Mouse (Mus musculus): ENCODE measurements at regions not wholly inside any gene's neighbourhood (a gene's known extent, or its start where the extent isn't known, plus 50 kb on each side); places are given as distances from the start of the nearest gene placed in this dataset.

DNA sequence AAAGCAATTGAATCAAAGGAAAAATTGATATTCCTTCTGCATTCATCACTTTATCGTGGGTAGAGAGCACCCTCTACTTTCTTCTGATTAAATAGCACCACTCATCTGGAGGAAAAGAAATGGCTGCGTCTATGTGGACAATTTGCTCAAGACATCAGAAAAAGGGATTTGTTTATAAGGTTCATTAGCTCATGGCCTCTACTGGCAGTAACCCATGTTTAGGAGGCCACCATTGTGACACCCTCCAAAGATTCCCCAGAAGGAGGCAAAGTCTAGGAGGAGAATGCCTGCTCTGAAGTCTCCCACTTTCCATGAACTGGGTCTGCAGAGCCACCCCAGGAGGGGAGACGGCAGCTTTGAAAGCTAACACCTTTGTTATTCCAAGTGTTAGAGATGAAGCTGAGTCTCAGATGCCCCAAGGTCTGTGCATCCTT is 147.2 kb upstream of the Plscr5 start:
- no peak for DNase-seq (ENCODE audit: low read depth, low spot score)

DNA sequence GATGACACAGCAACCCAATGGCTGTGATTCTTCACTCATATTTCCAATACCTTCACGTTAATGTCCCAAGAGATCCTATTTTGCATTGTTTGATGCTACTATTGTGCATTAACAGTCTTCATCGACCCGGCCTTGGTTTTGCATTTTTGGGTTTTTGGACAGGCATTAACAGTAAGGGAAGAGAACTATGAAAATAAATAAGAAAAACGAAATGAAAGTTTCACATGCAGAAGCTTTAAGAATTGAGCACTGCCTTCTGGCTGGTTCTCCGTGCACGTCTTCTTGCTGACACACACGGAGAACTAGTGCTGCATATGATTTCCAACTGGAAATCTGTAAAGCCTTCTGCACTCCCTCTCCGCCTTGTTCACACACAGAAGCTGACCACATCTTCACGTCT is 148.6 kb upstream of the Plscr5 start:
- DNase-seq (ENCODE audit: low read depth, low spot score): no peak

DNA sequence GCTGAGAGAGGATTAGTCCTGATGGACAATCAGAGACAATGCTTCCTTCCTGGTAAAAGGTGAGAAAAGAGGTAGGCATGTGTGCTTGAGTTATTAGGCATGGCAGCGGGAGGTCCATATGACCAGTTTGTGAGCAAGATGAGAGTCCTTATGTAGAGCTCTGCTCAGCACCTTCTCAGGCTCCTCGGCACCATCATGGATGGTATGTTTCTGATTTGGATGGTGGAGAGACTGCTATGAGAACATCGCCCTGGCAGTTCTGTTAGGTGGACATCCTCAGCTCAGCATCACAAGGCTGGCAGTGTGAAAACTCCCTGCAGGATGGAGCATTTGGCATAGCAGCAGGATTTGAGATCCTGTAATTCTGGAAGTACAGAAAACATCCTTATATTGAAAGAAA is 176.2 kb upstream of the Plscr5 start:
- DNase-seq (ENCODE audit: low read depth, low spot score): no peak

DNA sequence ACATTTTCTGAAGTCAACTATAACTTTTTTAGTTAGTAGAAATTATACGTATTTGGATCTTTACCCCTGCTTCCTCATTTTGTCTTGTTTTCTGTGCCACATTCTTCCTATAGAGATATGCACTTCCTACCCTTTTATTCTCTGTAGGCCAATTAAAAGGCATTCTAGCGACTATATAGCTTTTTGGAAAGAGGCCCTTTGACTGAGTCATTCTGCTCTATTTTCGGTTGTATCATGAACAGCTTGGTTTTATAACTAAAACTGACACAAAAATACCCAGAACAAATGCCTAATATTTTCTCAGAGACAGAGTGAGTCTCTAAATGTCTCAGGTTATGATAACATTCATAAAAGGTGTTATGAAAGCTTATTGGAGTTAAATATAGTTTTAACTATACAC is 176.8 kb upstream of the Plscr5 start:
- DNase-seq (ENCODE audit: low read depth, low spot score): no peak

DNA sequence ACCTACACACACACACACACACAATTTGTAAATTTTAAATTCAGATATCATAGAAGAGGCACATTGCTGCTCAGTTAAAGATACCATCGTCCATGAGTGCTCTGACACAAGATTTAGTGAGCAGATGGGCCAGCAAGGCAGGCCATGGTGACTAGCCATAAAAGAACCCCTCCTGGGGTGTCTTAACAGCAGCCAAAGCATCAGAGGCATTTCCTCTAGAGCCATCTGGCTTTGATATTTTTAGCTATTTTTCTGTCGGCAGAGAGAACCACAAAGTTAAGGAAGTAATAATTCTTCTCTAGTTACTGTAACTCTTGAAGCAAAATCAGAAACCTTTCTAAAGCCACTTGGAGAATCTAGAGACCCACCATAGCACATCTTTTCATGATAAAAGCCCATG is 204.5 kb upstream of the Plscr5 start:
- no peak for DNase-seq (ENCODE audit: low read depth, low spot score)

DNA sequence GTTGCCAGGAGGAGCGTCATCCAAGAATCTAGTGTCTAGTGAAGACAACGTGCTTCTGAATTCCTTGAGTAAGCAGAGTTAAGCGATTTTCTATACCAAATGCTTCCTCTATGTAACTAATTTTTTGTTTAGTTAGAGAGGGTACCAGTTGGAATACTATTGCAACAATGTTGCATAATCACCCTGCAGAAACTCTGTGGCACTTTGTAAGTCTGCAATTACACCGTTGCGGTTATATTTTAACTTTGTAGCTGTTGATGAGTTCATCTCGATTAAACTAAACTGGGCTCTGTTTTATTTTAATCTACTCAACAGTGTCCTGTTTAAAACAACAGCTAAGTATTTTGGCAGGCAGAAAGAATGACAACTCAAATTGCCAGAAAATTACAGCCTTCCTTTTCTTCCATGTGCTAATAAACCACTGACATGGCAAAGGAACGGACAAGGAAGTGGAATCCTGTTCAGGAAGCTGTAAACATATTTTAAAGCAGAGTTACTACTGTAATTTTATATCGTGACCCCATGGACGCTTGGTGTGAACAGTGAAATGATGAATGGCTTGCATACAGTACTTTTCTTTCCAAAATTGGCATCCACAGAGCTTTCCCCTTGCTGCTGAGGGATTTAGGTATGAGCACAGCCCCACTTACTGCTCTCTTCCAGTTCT is 210.6 kb upstream of the Plscr5 start:
- DNase-seq (ENCODE audit: low read depth, low spot score): no peak

DNA sequence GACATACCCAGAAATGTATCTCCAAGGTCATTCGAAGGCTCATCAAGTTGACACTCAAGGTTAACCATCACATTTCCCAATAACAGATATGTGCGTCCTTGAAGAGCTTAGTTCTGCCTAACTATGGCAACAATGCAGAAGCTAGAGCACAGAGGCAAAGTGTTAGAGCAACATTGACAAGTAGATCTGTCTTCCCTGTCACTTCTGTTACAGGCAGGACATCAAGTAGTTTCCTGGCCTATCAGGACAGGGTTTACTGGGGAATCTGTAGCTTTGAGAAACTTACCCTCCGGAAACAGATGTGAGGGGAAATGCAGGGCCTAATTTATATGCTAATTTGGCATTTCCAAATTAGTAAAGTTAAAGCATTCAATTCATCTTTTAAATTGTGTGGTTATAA is 211.2 kb upstream of the Plscr5 start:
- no peak for DNase-seq (ENCODE audit: low read depth, low spot score)

DNA sequence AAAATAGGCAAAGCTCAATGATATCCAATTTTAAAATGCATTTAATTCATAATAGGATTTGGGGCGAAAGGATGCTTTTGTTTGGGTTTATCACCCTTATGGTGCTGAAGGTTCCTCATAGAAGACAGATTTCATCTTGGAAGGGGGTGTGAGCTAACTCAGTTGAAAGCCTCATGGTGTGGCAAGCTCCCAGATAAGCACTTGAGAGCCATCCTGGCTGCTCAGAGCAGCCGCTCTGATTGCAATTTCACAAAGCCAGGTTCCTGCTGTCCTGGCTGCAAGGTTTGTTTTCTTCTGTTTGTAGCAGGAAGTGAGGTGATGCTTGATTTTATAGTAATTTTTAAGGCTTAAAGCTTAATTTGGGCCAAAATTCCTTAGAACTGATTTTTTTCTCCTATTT is 228.7 kb upstream of the Plscr5 start:
- DNase-seq (ENCODE audit: low read depth, low spot score): no peak

DNA sequence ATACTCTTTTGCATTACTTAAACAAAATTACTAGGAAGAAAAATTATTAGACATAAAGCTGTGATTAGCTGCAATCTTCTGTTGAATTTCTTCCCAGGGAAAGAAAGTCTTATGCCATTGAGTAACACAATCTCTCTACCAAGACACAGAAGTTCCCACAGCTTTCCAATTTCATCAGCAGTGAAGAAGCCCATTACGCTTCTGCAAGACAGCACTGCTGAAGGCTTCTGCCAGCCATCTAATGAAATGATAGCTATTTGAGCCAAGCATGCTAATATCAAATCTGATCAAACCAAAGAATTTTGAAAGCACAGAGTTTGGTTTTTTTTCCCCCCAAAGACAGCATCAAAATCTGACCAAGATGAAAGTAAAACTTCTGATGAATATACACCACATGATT is 230.0 kb upstream of the Plscr5 start:
- DNase-seq (ENCODE audit: low read depth, low spot score): no peak

DNA sequence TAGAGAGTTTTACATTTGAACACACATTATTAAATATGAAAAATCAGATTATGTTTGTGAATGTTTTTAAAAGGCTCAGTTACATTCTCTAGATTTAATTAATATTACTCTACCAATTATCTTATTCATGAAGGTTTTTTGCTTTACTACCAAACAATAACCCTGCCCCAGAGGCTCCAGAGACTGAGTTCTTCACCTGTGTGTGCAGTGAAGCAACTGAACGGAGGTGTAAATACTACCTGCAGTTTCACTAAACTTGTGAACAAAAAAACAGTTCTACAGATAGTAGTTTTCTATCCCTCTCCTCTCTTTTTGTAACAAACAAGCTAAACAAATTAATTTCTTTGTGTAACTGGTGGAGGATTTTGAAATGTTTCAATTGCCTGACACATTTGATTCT is 231.1 kb upstream of the Plscr5 start:
- no peak for DNase-seq (ENCODE audit: low read depth, low spot score)

DNA sequence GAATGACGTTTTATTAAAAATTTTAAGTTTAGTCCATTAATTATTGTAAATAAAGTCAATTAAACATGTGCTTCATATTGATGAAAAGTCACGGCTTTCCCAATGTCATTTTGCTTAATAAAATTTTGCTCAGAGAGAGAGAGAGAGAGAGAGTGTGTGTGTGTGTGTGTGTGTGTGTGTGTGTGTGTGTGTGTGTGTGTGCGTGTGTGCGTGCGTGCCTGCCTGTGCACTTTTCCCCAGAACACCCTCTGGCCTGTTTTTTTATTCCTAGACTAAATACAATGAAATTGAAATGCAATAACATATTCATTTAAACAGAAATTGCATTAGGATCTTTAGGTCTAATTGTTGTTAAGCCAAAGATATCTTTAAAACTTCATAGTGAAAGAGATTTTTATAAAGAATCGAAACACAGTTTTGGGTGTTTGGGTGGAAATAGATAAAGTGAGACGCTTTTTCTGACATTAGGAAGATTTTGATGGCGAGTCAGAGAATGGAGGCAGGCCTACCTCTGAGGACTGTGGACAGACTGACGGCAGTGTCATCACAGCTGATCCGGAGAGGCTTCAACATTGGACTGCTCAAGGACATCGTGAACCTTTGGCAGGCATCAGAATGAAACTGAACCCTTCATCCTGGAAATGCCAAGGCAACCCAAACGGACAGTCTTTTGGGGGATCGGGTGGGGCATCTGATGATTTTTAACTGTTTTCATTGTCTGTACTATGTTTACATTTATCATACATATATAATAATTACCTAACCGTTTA is 232.0 kb upstream of the Plscr5 start:
- DNase-seq (ENCODE audit: low read depth, low spot score): no peak

DNA sequence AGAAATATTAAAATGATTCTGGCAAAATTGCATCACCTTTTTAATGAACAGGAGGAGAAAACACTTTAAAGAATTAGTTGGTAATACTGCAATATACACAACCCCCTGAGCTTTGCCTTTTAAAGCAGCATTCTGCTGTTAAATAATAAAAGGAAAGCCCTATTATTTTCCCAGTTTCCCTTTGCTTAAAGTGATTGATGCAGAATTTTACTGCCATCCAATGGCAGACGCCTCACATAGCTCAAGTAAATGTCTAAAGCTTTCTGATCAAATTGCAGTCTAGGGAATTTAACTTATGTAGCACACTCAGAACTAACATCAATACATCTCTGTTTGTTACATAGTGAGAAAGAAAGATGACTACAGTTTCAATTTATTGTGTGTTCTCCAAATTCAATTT is 233.1 kb upstream of the Plscr5 start:
- DNase-seq (ENCODE audit: low read depth, low spot score): no peak

DNA sequence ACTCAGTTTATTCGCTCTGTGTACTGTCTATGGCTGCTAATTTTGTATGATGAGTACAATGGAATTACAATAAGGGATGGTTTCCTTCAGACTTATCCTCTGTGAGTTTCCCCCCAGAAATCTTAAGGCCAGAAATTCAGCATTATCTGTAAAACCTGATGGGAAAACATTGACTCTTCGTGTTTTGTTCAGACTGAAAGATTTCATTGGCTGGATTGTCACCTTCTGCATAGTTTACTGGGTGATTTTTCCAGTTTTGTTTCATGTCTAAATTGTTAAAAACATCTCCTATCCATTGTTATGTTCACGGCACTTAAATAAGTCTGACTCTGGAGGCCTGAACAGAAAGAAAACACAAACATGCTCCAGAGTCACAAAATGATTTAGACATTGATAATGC is 233.7 kb upstream of the Plscr5 start:
- no peak for DNase-seq (ENCODE audit: low read depth, low spot score)

DNA sequence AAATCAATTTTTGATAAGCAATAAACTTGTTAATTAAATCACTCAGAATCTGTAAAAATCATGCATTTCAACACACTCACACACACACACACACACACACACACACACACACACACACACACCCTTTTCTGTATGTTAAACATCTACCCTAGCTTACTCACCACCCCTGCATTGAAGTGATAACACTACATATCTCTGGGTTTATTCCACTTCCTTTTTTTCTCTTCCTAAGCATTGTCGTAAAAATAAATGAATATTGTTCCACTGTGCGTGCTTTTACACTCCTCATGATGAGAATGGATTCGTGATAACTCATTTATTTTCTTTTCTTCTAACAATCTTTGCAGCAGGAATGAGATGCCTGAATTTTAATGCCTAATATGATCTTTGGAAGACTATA is 234.3 kb upstream of the Plscr5 start:
- no peak for DNase-seq (ENCODE audit: low read depth, low spot score)

DNA sequence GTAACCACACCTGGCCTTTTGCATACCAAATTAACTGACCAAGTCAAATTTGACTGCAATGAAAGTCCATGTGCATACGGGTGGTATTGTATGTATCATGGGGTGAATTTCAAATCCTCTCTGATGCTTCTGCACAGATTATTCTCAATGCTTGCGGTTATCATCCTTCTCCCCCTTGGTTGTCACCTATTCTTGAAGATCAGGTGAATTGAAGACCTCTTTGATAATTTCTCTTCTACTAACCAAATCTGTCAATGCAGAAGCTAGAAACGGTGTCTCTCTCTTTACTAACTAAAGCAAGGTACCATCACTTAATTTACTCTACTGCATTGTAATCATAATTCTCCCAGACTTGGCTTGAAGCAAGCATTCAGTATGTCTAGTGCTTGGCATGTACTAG is 235.7 kb upstream of the Plscr5 start:
- no peak for DNase-seq (ENCODE audit: low read depth, low spot score)

DNA sequence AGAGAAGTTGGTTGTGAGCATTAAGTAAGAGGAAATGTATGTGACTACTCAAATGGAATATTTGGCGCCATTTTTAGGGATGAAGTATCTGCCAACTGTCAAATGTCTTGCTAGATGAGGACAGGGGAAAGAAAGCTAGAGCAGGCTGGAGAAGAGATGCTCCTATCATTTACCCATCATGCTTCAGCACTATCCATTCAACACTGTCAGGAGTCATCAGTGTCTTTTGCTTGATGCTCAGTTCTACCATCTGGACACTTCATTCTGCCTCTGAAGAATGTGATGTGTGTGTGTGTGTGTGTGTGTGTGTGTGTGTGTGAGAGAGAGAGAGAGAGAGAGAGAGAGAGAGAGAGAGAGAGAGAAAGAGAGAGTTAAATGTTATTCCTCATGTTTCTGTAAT is 244.0 kb upstream of the Plscr5 start:
- no peak for DNase-seq (ENCODE audit: low read depth, low spot score)

DNA sequence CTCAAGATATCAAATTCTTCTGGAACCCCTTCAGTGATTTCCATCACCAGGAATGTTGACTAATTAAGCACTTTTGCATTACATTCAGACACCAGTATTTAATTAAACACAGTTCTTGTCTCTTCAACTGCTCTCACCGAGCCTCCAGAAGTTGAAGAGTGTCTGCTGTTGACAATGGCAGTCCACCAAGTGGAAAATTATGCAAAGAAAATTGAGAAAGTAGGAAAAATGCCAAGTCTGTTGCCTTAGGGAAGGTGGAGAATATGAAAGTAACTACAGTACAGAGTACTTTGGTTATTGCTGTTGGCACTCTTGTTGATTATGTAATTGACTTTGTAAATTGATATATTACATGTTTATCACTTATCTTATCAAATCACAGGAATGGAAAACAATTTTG is 250.7 kb upstream of the Plscr5 start:
- DNase-seq (ENCODE audit: low read depth, low spot score): no peak

DNA sequence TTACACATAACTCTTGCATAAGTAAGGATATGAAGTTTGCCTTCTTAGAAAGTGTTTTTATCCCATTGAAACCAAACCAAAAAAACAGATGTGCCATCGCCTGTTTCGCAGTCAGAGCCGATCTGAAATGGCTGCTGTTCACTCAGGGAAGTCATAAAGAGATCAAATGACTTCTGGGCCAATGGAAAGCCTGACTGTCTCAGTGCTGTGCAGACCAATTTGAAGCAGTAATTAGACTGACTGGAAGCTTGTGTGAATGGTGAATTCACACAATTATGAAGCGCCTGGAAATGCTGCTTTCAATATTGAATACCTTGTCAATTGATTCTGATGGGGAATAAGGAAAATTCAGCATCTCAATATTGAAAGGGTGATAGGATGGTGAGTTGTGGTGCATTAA is 254.0 kb upstream of the Plscr5 start:
- no peak for DNase-seq (ENCODE audit: low read depth, low spot score)

DNA sequence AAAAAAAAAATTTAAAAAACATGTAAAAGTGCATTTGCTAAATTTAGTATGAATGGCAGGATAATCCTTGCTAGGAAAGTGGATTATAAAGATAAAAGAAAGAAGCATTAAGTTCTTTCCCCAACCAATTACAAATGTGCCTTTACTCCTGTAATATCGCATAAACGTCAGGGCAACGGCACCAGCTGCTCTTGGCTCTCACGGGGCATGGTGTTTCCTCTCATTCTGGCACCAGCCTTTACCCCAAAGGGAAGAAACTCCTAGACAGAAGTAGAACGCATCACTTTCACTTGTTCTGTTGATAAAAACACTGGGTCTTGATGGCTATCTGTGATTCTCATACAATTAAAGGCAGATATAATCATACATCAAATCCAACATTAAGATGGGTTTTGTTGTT is 288.7 kb upstream of the Plscr5 start:
- no peak for DNase-seq (ENCODE audit: low read depth, low spot score)

DNA sequence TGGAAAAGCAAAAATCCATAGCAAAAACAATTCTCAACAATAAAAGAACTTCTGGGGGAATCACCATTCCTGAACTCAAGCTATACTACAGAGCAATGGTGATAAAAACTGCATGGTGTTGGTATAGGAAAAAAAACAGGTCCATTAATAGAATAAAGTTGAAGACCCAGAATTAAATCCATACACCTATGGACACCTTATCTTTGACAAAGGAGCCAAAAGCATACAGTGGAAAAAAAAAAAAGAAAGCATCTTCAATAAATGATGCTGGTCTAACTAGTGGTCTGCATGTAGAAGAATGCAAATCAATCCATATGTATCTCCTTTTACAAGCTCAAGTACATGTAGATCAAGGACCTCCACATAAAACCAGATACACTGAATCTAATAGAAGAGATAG is 291.8 kb upstream of the Plscr5 start:
- DNase-seq (ENCODE audit: low read depth, low spot score): no peak

DNA sequence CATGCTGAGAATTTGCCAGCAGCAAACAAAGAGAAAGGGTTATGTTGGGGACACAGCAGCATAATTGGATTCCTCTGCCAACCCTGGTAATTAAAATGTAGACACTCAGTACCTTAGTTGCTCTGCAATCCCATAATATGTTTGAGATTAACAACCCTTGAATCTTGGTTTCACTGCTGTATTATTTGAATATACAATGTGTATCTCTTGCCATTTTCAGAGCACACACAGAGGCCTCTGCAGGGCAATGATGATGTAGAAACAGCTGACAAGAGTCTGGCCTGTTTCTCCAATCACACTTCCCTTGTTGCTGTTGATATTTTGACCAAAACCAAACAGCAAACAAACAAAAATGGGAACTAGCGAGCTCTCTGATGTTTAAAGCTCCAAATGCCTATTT is 315.9 kb upstream of the Plscr5 start:
- no peak for DNase-seq (ENCODE audit: low read depth, low spot score)

DNA sequence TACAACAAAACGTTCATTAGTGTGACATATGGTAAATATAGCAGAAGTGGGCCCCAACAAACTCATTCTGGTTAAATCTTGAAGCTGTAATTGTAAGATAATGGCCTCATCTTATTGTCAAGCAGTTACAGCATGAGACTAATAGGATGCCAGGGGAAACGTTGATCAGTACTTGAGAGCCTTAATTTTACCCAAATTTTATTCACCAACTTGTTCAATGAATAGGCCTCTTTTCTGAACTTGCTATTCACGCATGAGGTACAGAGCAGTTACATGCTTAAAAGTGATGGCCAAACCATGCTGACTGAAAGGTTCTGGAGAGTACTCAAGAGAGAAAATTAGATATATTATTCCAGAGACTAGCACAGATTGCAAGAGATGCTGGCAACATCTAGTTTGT is 361.2 kb upstream of the Plscr5 start:
- no peak for DNase-seq (ENCODE audit: low read depth, low spot score)

DNA sequence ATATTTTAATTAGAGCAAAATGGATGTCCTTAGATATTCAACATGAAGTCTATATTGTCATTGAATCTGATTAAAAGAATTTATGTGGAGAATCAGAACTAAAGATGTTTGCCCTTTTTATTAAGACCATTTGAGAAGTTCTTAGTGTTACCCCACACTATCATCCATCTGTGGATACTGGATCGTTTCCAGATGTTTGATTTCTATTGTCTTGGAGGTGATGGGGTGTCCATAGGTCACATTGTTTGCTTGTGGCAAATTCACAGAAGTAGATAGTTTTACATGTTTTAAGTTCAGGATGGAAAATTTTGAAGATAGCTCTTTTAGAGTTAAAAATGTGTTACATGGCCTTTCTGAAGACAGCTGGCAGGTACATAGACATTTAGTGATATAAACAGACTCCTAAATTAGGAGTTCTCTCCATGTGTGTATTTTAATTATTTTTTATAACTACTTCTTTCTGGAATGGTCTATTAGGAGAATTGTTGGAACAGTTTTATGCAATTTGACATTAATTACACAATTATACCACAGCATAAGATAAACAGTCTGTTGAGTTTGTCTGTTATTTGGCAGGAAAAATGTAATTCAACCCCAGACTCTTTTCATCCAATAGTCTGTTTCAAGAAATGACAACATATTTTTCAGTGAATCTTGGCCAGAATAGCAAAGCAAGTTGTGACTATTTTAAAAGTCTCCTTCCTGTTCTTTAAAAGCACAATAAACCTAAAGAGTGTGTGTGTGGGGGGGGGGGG is 368.8 kb upstream of the Plscr5 start:
- no peak for DNase-seq (ENCODE audit: low read depth, low spot score)

Data from ZHBTc4 (cell line).